Mouse (Mus musculus) neural tube, embryonic 15.5 days (tissue): ENCODE results near the gene Cacna2d3. TPM values are rescaled to one million over a fixed set of nuclear protein-coding genes. Genes with fewer than 3 reads are reported as not detected.

ENCODE experiments used
- ATAC-seq: fragments of 200-750 bp; cut with Nextera tagmentation; 2 replicates; pipeline ENCODE4 v1.8.0; 2017; ENCODE audit warnings: mild to moderate bottlenecking, moderate TSS enrichment, moderate library complexity; ENCODE audit not compliant: low FRiP score
- H3K27ac ChIP-seq: fragments of 300-500 bp; sonication (generic); replicated peaks from 2 replicates; pipeline ENCODE4 v1.5.1; 2015; ENCODE audit warnings: mild to moderate bottlenecking, inconsistent platforms
- H3K27me3 ChIP-seq: fragments of 300-500 bp; sonication (generic); replicated peaks from 2 replicates; pipeline ENCODE4 v1.6.1; 2015; ENCODE audit warnings: inconsistent platforms
- H3K36me3 ChIP-seq: fragments of 300-500 bp; sonication (generic); 2 replicates; pipeline ENCODE4 v1.6.1; 2015; ENCODE audit warnings: inconsistent platforms
- H3K4me1 ChIP-seq: fragments of 300-500 bp; sonication (generic); 2 replicates; pipeline ENCODE4 v1.6.1; 2015; ENCODE audit warnings: inconsistent platforms
- H3K4me2 ChIP-seq: fragments of 300-500 bp; sonication (generic); 2 replicates; pipeline ENCODE4 v1.6.1; 2015; ENCODE audit warnings: inconsistent platforms, mild to moderate bottlenecking, moderate library complexity
- H3K4me3 ChIP-seq: fragments of 300-500 bp; sonication (generic); replicated peaks from 2 replicates; pipeline ENCODE4 v1.5.1; 2015; ENCODE audit warnings: mild to moderate bottlenecking, inconsistent platforms
- H3K9ac ChIP-seq: fragments of 300-500 bp; sonication (generic); replicated peaks from 2 replicates; pipeline ENCODE4 v1.6.1; 2015; ENCODE audit warnings: mild to moderate bottlenecking, inconsistent platforms
- H3K9me3 ChIP-seq: fragments of 300-500 bp; sonication (generic); replicated peaks from 2 replicates; pipeline ENCODE4 v1.6.1; 2016; ENCODE audit warnings: inconsistent platforms
- WGBS: fragments of 180-500 bp; shearing (Covaris S2); methylation state at CpG from one replicate; pipeline ENCODE4 v1.1.7; 2015; ENCODE audit warnings: mixed read lengths; 5-methylcytosine and 5-hydroxymethylcytosine counted together
- polyA plus RNA-seq: library from polyadenylated mRNA; unstranded; fragments of >200 nt; fragmentation: Nextera tagmentation; extraction: Ambion mirVana; gene quantifications from 2 replicates; pipeline ENCODE4 v1.2.1, GENCODE M21; 2015

The Cacna2d3 gene
- polyA plus RNA-seq, 1 experiment from 2014 or later = 57.1 TPM

DNA sequence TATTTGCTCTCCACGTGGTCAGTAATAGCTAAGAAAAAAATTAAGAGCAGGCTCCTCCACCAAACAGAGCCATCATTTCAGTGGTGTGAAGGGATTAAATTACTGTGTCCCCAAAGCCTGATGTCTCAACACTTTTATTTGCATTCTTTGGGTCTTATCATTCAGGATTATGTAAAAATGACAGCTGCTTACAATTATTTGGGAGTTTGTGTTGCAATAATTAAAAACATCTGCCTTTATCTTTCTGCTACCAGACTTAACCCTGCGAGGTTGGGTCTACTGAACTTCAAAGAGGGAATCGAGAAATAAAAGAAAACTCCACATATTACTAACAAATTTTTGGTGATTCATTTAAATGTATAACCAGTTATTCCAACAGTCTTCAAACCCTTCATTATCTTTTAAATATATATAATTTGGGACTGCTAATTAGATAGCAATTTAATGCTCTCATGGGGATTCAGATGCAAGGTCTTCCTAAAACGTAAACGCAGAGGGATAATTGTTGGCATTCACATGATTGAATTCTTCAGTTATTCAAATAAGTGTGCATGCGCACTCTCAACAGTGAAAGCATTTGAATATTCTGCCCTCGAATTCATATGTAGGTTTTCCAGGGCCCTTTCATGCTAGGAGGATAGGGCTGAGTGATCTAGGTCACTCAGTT lies 636.0 kb downstream of the Cacna2d3 start:
- WGBS = 67% methylated on average over 7 of the region's 7 CpGs
- H3K4me1 ChIP-seq = peaks cover 4% of the 10 kb centered on the region; the same call in 1 of the 2 replicates

DNA sequence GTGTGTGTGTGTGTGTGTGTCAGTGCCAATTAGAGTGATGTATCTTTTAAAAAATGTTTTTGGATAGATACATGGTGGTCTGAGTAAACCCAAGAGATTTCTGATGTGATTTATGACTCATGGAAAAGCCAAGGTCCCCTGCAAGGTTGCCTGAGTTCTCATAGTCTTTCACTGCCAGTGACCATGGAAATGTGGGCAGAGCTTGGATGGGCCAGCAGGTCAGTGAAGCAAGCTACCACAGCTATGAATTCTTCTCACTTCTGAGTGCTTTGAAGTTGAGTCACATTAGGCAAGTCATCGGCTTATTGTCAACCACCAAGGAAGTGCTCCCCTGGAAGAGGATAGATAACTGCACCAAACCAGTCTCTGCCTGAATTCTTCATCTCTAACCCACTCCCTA lies 639.5 kb downstream of the Cacna2d3 start:
- WGBS = 97% methylated on average over 1 of the region's 1 CpGs
- Histone ChIP-seq H3K9ac (no peak overlapping the region), H3K4me3 (no peak overlapping the region), H3K4me2 (no peak overlapping the region), H3K27me3 (no peaks in the 10 kb centered on the region), H3K36me3 (no peaks in the 10 kb centered on the region), H3K27ac (no peak overlapping the region), H3K4me1 (peaks cover 4% of the 10 kb centered on the region; the same call in 1 of the 2 replicates), H3K9me3 (no peaks in the 10 kb centered on the region)
- no peak for ATAC-seq

More for the DNA sequence above, 636.0 kb downstream of the Cacna2d3 start:
- no peaks in the 10 kb centered on the region for H3K9me3 ChIP-seq
- no peak for ATAC-seq
- H3K4me2 ChIP-seq = no peak overlapping the region
- peaks cover 4% of the 10 kb centered on the region; the same call in 1 of the 2 replicates for H3K27me3 ChIP-seq
- no peak overlapping the region for H3K27ac ChIP-seq
- no peak overlapping the region for H3K4me3 ChIP-seq
- H3K36me3 ChIP-seq = no peaks in the 10 kb centered on the region
- no peak overlapping the region for H3K9ac ChIP-seq

DNA sequence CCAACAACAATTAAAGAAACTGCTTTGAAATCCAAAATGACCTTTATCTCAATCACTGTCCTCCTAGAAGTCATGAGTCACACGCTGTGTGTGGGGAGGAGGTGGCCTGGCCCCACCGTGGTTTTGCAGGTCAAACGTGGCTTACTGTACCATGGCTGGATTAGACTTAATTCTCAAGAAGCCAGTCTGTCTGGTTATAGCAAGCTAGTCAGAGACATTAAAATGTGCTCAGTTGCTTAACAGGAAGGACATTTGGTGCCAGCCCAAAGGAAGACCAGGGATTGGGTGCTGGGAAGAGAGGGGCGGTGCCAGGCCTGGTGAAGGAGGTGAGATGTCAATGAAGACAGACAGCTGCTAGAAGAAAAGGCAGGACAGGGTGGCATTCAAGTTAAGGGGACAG lies 641.0 kb downstream of the Cacna2d3 start:
- no peaks in the 10 kb centered on the region for H3K36me3 ChIP-seq
- no peaks in the 10 kb centered on the region for H3K4me1 ChIP-seq
- no peak overlapping the region for H3K4me3 ChIP-seq
- 88% methylated on average over 4 of the region's 4 CpGs for WGBS
- no peak overlapping the region for H3K4me2 ChIP-seq
- H3K9ac ChIP-seq = no peak overlapping the region
- no peaks in the 10 kb centered on the region for H3K27me3 ChIP-seq
- H3K9me3 ChIP-seq = no peaks in the 10 kb centered on the region
- ATAC-seq = no peak
- H3K27ac ChIP-seq = no peak overlapping the region

DNA sequence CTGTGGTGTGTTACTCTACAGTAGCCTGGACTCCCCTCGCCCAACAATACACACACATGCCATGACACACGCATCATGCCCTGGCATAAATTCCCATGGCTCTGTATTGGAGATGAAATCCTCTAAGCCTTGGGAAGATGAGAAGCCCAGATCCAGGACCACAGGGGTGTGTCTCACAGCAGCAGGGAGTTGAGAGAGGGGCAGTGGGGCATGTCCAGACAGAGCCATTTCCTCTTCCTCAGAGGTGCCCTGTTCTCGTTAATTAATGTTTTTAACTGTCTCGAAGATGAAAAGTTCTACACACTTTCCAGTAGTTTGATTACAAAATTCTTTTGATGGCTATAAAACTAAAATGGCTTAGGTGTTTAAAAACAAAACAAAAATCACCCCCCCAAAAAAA lies 641.4 kb downstream of the Cacna2d3 start:
- H3K27ac ChIP-seq = no peak overlapping the region
- H3K4me1 ChIP-seq = no peaks in the 10 kb centered on the region
- WGBS = 89% methylated on average over 4 of the region's 4 CpGs
- no peak overlapping the region for H3K4me2 ChIP-seq
- H3K27me3 ChIP-seq = no peaks in the 10 kb centered on the region
- no peak overlapping the region for H3K4me3 ChIP-seq
- no peak overlapping the region for H3K9ac ChIP-seq
- H3K9me3 ChIP-seq = no peaks in the 10 kb centered on the region
- H3K36me3 ChIP-seq = no peaks in the 10 kb centered on the region
- ATAC-seq = no peak

DNA sequence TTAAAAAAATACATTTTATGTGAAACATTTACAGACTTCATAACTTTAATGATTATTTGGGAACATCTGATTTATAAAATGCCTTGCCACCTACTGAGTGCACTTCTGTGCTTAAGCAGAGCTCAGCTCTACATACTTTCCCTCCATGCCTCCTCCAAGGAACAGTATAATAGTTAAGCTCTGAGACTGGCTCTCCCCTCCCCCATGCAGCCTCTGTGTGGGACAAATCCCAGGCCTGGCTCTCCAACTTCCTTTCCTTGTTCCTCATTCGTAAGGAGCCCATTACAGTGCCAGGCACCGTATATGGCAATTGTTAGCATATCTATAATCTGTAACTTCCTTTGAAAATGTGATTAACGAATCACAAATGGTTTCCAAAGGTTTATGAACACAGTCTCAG lies 644.2 kb downstream of the Cacna2d3 start:
- Histone ChIP-seq H3K4me3 (no peak overlapping the region), H3K9me3 (no peaks in the 10 kb centered on the region), H3K27me3 (no peaks in the 10 kb centered on the region), H3K36me3 (no peaks in the 10 kb centered on the region), H3K4me1 (peaks cover 5% of the 10 kb centered on the region; the same call in 1 of the 2 replicates), H3K4me2 (no peak overlapping the region), H3K9ac (no peak overlapping the region), H3K27ac (no peak overlapping the region)
- ATAC-seq = no peak
- 75% methylated on average over 3 of the region's 3 CpGs for WGBS

DNA sequence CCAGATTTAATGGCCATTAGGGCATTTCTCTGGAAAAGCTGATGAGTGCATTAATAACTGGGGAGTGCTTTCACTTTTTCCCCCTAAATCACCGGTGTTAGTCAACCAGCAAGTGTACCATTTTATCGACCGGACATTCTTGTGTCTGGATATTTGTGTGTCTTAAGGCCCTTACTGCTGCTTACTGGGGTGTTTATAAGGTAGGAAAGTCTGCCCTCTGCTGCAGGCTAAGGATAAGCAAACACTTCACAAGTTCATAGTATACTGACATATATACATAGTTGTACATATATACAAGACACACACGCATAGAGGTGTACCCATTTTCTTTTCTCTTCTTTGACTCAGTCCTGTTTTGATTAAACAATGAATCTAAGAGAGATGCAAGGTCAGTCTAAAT lies 647.9 kb downstream of the Cacna2d3 start:
- no peaks in the 10 kb centered on the region for H3K27me3 ChIP-seq
- no peak overlapping the region for H3K9ac ChIP-seq
- no peak overlapping the region for H3K4me3 ChIP-seq
- no peak overlapping the region for H3K27ac ChIP-seq
- H3K36me3 ChIP-seq = no peaks in the 10 kb centered on the region
- H3K4me1 ChIP-seq = peaks cover 5% of the 10 kb centered on the region; the same call in 1 of the 2 replicates
- no peak; the same call in 1 of the 2 replicates for ATAC-seq
- no peaks in the 10 kb centered on the region for H3K9me3 ChIP-seq
- H3K4me2 ChIP-seq = no peak overlapping the region
- WGBS = 53% methylated on average over 4 of the region's 4 CpGs

DNA sequence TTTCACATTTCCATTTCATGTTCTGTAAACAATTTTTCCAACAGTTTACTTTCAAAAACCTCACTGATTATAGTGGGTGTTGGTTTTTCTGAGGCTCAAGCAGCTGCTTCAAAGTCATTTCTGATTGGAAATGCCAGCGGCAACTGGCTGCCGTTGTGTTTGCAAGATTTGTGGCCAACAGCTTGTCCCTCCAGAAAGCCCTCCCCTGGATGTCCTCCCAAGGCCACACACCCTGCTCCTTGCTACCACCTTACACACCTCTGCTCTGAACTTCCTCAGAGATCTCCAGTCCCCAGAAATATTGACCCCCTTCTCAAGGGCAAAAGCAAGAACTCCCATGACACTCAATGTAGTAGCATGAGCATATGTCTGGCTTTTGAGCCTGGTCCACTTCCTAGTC lies 659.0 kb downstream of the Cacna2d3 start:
- H3K4me1 ChIP-seq = no peaks in the 10 kb centered on the region
- H3K9me3 ChIP-seq = no peaks in the 10 kb centered on the region
- no peaks in the 10 kb centered on the region for H3K36me3 ChIP-seq
- H3K27ac ChIP-seq = no peak overlapping the region
- no peak overlapping the region for H3K4me2 ChIP-seq
- WGBS = 94% methylated on average over 2 of the region's 2 CpGs
- H3K9ac ChIP-seq = no peak overlapping the region
- ATAC-seq = no peak
- H3K27me3 ChIP-seq = no peaks in the 10 kb centered on the region
- H3K4me3 ChIP-seq = no peak overlapping the region

DNA sequence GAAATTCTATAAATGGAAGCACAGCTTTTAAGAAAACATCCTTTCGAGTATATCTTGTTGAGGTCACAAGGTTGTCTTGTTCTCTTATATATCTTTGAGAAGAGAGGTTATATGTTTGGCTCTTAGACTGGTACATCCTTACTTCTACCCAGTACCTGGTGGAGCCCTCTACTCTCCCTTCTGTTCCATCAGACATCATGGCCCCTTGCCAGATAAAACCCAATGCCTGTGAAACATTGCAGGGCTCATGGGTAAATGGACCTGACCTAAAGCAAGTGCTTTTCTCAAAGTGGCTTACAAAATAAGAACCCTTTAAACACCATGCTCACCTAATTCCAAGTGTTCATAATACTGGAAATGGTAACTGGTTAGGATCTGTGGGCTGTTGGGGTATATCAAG lies 660.2 kb downstream of the Cacna2d3 start:
- Histone ChIP-seq H3K9ac (no peak overlapping the region), H3K36me3 (no peaks in the 10 kb centered on the region), H3K9me3 (no peaks in the 10 kb centered on the region), H3K4me3 (no peak overlapping the region), H3K4me1 (no peaks in the 10 kb centered on the region), H3K27me3 (no peaks in the 10 kb centered on the region), H3K27ac (no peak overlapping the region), H3K4me2 (no peak overlapping the region)
- WGBS = 86% methylated on average over 1 of the region's 1 CpGs
- no peak for ATAC-seq

DNA sequence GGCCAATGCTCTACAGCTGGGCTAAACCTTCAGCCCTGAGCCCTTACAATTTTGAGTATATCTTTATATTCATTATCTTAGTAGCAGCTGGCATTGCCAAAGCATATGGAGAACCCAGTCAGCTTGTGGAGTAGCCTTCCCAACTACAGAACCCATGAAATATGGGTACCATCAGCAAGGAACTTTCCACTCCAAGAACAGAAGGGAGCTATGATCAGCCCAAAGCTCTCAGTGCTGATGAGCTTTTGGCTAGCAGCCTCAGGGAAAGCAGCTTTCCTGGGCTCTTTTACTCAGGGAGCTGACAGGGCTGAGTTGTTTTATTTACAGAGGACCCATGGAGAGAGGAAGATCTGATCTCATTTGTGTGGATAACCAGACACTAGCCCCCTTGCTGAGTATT lies 661.0 kb downstream of the Cacna2d3 start:
- H3K9ac ChIP-seq = no peak overlapping the region
- no peak for ATAC-seq
- H3K4me2 ChIP-seq = no peak overlapping the region
- H3K27ac ChIP-seq = no peak overlapping the region
- no peaks in the 10 kb centered on the region for H3K36me3 ChIP-seq
- H3K4me1 ChIP-seq = no peaks in the 10 kb centered on the region
- H3K4me3 ChIP-seq = no peak overlapping the region
- no peaks in the 10 kb centered on the region for H3K9me3 ChIP-seq
- no peaks in the 10 kb centered on the region for H3K27me3 ChIP-seq

DNA sequence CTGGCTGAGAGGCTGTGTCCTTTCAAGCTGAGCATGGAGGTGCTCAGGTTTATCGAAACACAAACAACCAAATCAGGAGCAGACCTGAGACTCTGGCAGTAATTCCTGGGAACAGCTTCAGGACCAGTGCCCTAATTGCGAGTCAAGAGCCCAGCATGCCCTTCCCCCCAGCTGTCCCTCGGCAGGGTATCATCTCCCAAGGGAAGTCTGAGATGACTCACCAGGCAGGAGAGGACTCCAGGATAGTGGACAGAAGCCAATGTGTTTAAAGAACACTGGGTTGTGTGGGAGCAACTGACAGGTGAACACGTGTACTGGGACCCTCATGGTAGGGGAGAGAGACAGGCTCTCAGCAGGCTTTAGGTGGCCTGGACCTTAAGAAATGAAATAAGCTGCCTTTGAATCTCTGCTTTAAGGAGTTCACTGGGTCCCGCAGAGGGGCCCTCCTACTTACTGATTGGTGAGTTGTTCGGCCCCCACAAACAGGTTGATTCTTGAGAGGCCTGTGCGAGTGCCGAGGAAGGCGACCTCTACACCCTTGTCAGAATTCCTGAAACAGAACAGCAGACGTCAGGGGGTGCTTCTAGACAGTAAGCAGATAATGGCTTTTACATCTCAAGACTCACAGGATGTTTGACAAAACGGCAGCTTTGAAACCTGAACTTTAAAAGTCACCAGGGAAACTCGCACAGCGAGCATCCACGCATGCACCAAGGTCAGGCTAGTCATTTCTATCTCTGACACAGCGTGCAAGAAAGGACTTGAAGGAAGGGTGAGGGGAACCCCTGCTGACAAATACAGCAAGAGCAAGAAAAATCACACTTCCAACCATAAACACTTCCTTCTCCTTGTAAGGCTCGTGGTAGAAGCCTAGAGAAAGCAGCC lies 669.5 kb downstream of the Cacna2d3 start:
- H3K4me2 ChIP-seq = no peak overlapping the region
- H3K9me3 ChIP-seq = no peaks in the 10 kb centered on the region
- no peaks in the 10 kb centered on the region for H3K4me1 ChIP-seq
- no peak overlapping the region for H3K4me3 ChIP-seq
- H3K36me3 ChIP-seq = no peaks in the 10 kb centered on the region
- no peak overlapping the region for H3K9ac ChIP-seq
- no peak for ATAC-seq
- H3K27me3 ChIP-seq = no peaks in the 10 kb centered on the region
- WGBS = 75% methylated on average over 16 of the region's 16 CpGs
- no peak overlapping the region for H3K27ac ChIP-seq

DNA sequence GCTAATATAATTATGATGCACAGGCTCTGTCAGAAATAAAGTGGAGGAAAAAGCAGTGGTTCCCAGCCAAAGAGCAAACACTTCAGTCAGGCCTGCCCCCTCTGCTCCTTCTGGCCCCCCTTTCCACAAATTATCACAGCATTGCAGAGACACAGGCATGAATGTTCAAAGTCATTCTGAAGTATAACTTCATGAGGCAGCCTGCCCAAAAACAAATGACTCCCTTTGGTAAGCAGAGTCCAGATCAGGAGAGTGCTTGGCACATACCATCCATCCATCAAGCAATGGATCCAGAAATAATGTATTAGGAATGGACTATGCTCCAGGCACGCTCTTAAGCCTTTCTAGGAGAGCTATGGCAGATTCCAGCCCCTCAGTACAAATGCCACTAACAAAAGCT lies 679.3 kb downstream of the Cacna2d3 start:
- Histone ChIP-seq H3K4me3 (no peak overlapping the region), H3K4me2 (no peak overlapping the region), H3K36me3 (no peaks in the 10 kb centered on the region), H3K4me1 (peaks cover 9% of the 10 kb centered on the region; the same call in 1 of the 2 replicates), H3K9me3 (no peaks in the 10 kb centered on the region), H3K27ac (no peak overlapping the region), H3K27me3 (no peaks in the 10 kb centered on the region), H3K9ac (no peak overlapping the region)
- no peak for ATAC-seq
- WGBS = 59% methylated on average over 1 of the region's 1 CpGs

DNA sequence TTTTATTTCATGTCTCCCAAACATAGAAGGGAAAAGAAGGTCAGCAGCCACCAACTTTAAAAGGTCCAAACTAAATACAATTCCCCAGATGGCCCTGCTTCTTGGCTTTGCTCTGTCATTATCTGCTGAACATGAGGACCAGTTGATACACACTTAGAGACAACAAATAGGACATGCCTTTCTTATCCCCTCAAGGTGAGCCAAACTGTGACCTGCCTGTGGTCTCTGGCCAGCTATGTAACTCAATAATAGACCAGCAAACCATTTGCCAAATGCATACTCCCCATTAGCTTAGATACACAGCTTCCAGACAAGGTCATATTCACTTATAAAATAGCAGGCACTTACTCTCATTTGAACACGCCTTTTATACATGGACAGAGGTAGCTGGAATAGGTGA lies 680.2 kb downstream of the Cacna2d3 start:
- peaks cover 9% of the 10 kb centered on the region; the same call in 1 of the 2 replicates for H3K4me1 ChIP-seq

More for the DNA sequence above, 680.2 kb downstream of the Cacna2d3 start:
- 92% methylated on average over 1 of the region's 1 CpGs for WGBS
- Histone ChIP-seq H3K9me3 (no peaks in the 10 kb centered on the region), H3K27ac (peak overlapping the region; percentile 23; the same call in 1 of the 2 replicates), H3K4me3 (no peak overlapping the region), H3K27me3 (no peaks in the 10 kb centered on the region), H3K9ac (no peak overlapping the region), H3K4me2 (no peak overlapping the region), H3K36me3 (no peaks in the 10 kb centered on the region)
- ATAC-seq = no peak
